Mouse (Mus musculus) lung, embryonic 16.5 days (tissue): ENCODE measurements at regions not wholly inside any gene's neighbourhood (a gene's known extent, or its start where the extent isn't known, plus 50 kb on each side); places are given as distances from the start of the nearest gene placed in this dataset.

Experiments
- ATAC-seq: fragments of 200-750 bp; cut with Nextera tagmentation; 2 replicates; pipeline ENCODE4 v1.8.0; 2017; ENCODE audit warnings: low read depth, mild to moderate bottlenecking, moderate library complexity
- H3K27ac ChIP-seq: fragments of 300-500 bp; sonication (generic); 2 replicates; pipeline ENCODE4 v1.5.1; 2014; ENCODE audit warnings: mild to moderate bottlenecking, control low read depth, low read length
- H3K27me3 ChIP-seq: fragments of 300-500 bp; sonication (generic); 2 replicates; pipeline ENCODE4 v1.6.1; 2014; ENCODE audit warnings: low read depth, low read length, mixed read lengths; ENCODE audit not compliant: control insufficient read depth, insufficient read depth
- H3K36me3 ChIP-seq: fragments of 300-500 bp; sonication (generic); 2 replicates; pipeline ENCODE4 v1.6.1; 2014; ENCODE audit warnings: low read length; ENCODE audit not compliant: control insufficient read depth, insufficient read depth
- H3K4me1 ChIP-seq: fragments of 300-500 bp; sonication (generic); replicated peaks from 2 replicates; pipeline ENCODE4 v1.6.1; 2014; ENCODE audit warnings: low read length, mixed read lengths; ENCODE audit not compliant: control insufficient read depth, insufficient read depth
- H3K4me2 ChIP-seq: fragments of 300-500 bp; sonication (generic); 2 replicates; pipeline ENCODE4 v1.6.1; 2014; ENCODE audit warnings: low read depth, low read length, control low read depth
- H3K4me3 ChIP-seq: fragments of 300-500 bp; sonication (generic); 2 replicates; pipeline ENCODE4 v1.5.1; 2014; ENCODE audit warnings: mild to moderate bottlenecking, low read length, control low read depth
- H3K9ac ChIP-seq: fragments of 300-500 bp; sonication (generic); 2 replicates; pipeline ENCODE4 v1.6.1; 2014; ENCODE audit warnings: low read length, control low read depth
- H3K9me3 ChIP-seq: fragments of 300-500 bp; sonication (generic); 2 replicates; pipeline ENCODE4 v1.6.1; 2016; ENCODE audit warnings: low read length; ENCODE audit not compliant: control insufficient read depth
- WGBS: fragments of 180-500 bp; shearing (Covaris S2); extraction: QIAGEN DNeasy Blood & Tissue Kit; methylation state at CpG from one replicate; pipeline ENCODE4 v1.1.7; 2014; 5-methylcytosine and 5-hydroxymethylcytosine counted together

GRCm38 (mm10) chr15:25026351-25026750 lies 387.2 kb downstream of the Basp1 start:
- no peak overlapping the region for H3K4me2 ChIP-seq
- H3K4me3 ChIP-seq, result no peak overlapping the region
- H3K9ac ChIP-seq, result no peak overlapping the region
- H3K9me3 ChIP-seq, result no peaks in the 10 kb centered on the region
- H3K27ac ChIP-seq, result no peak overlapping the region
- WGBS, result 46% methylated on average over 8 of the region's 8 CpGs
- no peaks in the 10 kb centered on the region for H3K4me1 ChIP-seq
- ATAC-seq, result no peak
- H3K27me3 ChIP-seq, result no peaks in the 10 kb centered on the region
- no peaks in the 10 kb centered on the region for H3K36me3 ChIP-seq

GRCm38 (mm10) chr15:25020916-25021315 lies 392.6 kb downstream of the Basp1 start:
- no peaks in the 10 kb centered on the region for H3K36me3 ChIP-seq
- no peaks in the 10 kb centered on the region for H3K4me1 ChIP-seq
- no peak overlapping the region for H3K9ac ChIP-seq
- no peaks in the 10 kb centered on the region for H3K27me3 ChIP-seq
- no peak for ATAC-seq
- no peak overlapping the region for H3K4me2 ChIP-seq
- H3K9me3 ChIP-seq, result no peaks in the 10 kb centered on the region
- H3K4me3 ChIP-seq, result no peak overlapping the region
- 44% methylated on average over 3 of the region's 3 CpGs for WGBS
- no peak overlapping the region for H3K27ac ChIP-seq

GRCm38 (mm10) chr15:25019352-25019941 lies 394.1 kb downstream of the Basp1 start:
- H3K9ac ChIP-seq, result no peak overlapping the region
- H3K27ac ChIP-seq, result no peak overlapping the region
- no peaks in the 10 kb centered on the region for H3K36me3 ChIP-seq
- WGBS, result 79% methylated on average over 12 of the region's 12 CpGs
- no peak overlapping the region for H3K4me2 ChIP-seq
- ATAC-seq, result no peak
- no peak overlapping the region for H3K4me3 ChIP-seq
- H3K4me1 ChIP-seq, result no peaks in the 10 kb centered on the region
- no peaks in the 10 kb centered on the region for H3K27me3 ChIP-seq
- H3K9me3 ChIP-seq, result no peaks in the 10 kb centered on the region

- no peak for ATAC-seq
- H3K27ac ChIP-seq, result no peak overlapping the region
- WGBS, result 74% methylated on average over 3 of the region's 3 CpGs
- H3K4me1 ChIP-seq, result no peaks in the 10 kb centered on the region
- no peak overlapping the region for H3K9ac ChIP-seq
- no peaks in the 10 kb centered on the region for H3K36me3 ChIP-seq
- H3K9me3 ChIP-seq, result no peaks in the 10 kb centered on the region
- H3K4me2 ChIP-seq, result no peak overlapping the region
- no peak overlapping the region for H3K4me3 ChIP-seq
- no peaks in the 10 kb centered on the region for H3K27me3 ChIP-seq
Observed at GRCm38 (mm10) chr15:25018937-25019336, 394.6 kb downstream of the Basp1 start.

GRCm38 (mm10) chr15:25007720-25008119 lies 405.8 kb downstream of the Basp1 start:
- H3K4me3 ChIP-seq, result no peak overlapping the region
- no peak overlapping the region for H3K4me2 ChIP-seq
- H3K36me3 ChIP-seq, result no peaks in the 10 kb centered on the region
- no peaks in the 10 kb centered on the region for H3K27me3 ChIP-seq
- no peak for ATAC-seq
- no peak overlapping the region for H3K27ac ChIP-seq
- no peaks in the 10 kb centered on the region for H3K9me3 ChIP-seq
- H3K4me1 ChIP-seq, result no peaks in the 10 kb centered on the region
- WGBS, result 79% methylated on average over 2 of the region's 2 CpGs
- no peak overlapping the region for H3K9ac ChIP-seq

- no peak overlapping the region for H3K9ac ChIP-seq
- no peak for ATAC-seq
Observed at GRCm38 (mm10) chr15:25000171-25000570, 413.4 kb downstream of the Basp1 start.

GRCm38 (mm10) chr15:24993325-24993673 lies 420.3 kb downstream of the Basp1 start:
- Histone ChIP-seq H3K9me3 (no peaks in the 10 kb centered on the region), H3K27me3 (no peaks in the 10 kb centered on the region), H3K4me3 (no peak overlapping the region), H3K9ac (no peak overlapping the region), H3K27ac (no peak overlapping the region), H3K4me1 (no peaks in the 10 kb centered on the region), H3K4me2 (no peak overlapping the region), H3K36me3 (no peaks in the 10 kb centered on the region)
- ATAC-seq, result no peak
- 60% methylated on average over 2 of the region's 2 CpGs for WGBS

More at GRCm38 (mm10) chr15:25000171-25000570, 413.4 kb downstream of the Basp1 start:
- Histone ChIP-seq H3K4me2 (no peak overlapping the region), H3K9me3 (no peaks in the 10 kb centered on the region), H3K4me1 (no peaks in the 10 kb centered on the region), H3K4me3 (no peak overlapping the region), H3K27ac (no peak overlapping the region), H3K36me3 (no peaks in the 10 kb centered on the region), H3K27me3 (no peaks in the 10 kb centered on the region)
- WGBS, result 75% methylated on average over 3 of the region's 3 CpGs

- H3K36me3 ChIP-seq, result no peaks in the 10 kb centered on the region
- no peaks in the 10 kb centered on the region for H3K9me3 ChIP-seq
- 61% methylated on average over 14 of the region's 14 CpGs for WGBS
- no peaks in the 10 kb centered on the region for H3K27me3 ChIP-seq
- ATAC-seq, result no peak
- no peak overlapping the region for H3K9ac ChIP-seq
- no peak overlapping the region for H3K4me2 ChIP-seq
- H3K4me1 ChIP-seq, result no peaks in the 10 kb centered on the region
- no peak overlapping the region for H3K27ac ChIP-seq
- no peak overlapping the region for H3K4me3 ChIP-seq
Observed at GRCm38 (mm10) chr15:24992665-24993324, 420.8 kb downstream of the Basp1 start.

GRCm38 (mm10) chr15:24990082-24990786 lies 423.3 kb downstream of the Basp1 start:
- no peak for ATAC-seq
- Histone ChIP-seq H3K9me3 (no peaks in the 10 kb centered on the region), H3K4me1 (no peaks in the 10 kb centered on the region), H3K27ac (no peak overlapping the region), H3K4me3 (no peak overlapping the region), H3K27me3 (no peaks in the 10 kb centered on the region), H3K36me3 (no peaks in the 10 kb centered on the region), H3K4me2 (no peak overlapping the region), H3K9ac (no peak overlapping the region)
- 48% methylated on average over 5 of the region's 5 CpGs for WGBS
